Mouse (Mus musculus): ENCODE data around the gene Arid4a. TPM values are rescaled to one million over a fixed set of nuclear protein-coding genes. Genes with fewer than 3 reads are reported as not detected.
"Not testable (repeated sequence)": the region's sequence is repeated elsewhere in the genome, so short reads cannot be mapped to it uniquely, and the experiment has no call there.

The Arid4a gene
- total RNA-seq, 2 experiments from 2014 or later = 6.8 to 7.8 TPM

DNA sequence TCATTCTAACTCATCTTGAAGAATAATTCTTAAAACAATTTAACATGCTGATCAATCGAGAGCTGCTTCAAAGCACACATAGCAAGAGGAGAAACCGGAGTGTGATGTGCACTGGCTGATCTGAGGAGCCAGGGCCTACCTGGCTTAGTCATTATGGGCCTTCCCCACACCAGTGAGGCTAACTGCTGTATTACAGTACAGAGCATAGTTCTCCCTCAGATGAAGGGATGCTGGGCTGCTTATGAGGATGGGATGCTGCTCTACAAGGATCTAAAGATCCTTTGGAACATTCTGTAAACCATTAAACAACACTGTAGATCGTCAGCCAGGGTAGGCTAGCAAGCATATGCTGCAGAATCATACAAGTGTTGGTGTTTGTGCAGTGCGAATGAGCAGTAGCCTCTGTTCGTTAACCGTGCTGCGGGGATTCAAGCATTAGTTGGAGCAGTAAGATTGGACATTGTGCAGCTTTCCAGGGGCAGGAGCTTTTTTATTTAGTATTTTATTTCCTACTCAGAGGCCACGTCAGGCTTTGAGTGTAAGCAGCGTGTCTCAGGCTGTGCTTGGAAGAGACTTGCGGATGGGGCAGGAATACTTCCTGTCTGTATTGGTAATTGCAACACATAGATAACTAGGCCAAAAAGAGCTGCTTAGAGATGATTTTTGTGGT lies 33.9 kb downstream of the Arid4a start:
- DNase-seq = no peak
- intact Hi-C loops (cut with DNase I) = loop anchor here (2.0 kb wide), 1 partner anchor 81 kb away; no protein-coding TSS in a partner anchor

- intact Hi-C loops (cut with DNase I) = loop anchor here (2.0 kb wide), 1 partner anchor 82 kb away; no protein-coding TSS in a partner anchor
- DNase-seq = peak in 1 of 2 experiments; percentile 8
Measured at GRCm38 (mm10) chr12:71051079-71051478, 35.3 kb downstream of the Arid4a start.

DNA sequence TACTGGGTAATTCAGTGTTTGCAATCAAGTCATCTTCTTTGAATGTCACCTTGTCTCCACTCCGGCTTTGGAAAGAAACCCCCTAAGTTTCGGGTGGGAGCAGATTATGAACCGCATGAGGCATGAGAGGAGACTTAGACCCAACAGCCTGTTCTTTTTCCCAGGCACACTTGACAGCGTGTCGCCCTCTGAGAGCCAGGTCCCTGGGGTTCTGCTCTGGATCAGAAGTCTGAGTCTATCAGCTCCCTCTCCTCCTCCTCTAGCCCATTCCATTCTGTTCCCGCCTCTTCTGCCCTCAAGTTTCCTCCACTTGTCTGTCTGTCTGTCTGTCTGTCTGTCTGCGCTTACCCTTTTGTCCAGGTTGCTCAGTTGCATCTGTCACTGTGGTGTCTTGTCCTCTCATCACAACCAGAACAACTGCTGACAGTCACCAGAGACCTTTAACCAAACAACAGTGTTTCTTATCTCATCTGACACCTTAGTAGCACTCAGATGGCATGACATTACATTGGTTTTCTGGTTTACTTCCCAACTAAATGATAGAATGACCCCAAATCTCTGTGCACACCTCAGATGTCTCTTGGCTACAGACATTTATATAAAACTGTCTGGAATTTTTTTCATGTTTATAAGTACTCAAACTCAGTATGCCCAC lies 36.7 kb downstream of the Arid4a start:
- DNase-seq = no peak
- intact Hi-C loops (cut with DNase I) = no loop called here

- intact Hi-C loops (cut with DNase I) = no loop called here
- DNase-seq = no peak
Measured at GRCm38 (mm10) chr12:71053031-71053430, 37.2 kb downstream of the Arid4a start.

- intact Hi-C loops (cut with DNase I) = no loop called here
- DNase-seq = no peak
Measured at GRCm38 (mm10) chr12:71053486-71053885, 37.7 kb downstream of the Arid4a start.

- intact Hi-C loops (cut with DNase I) = no loop called here
- no peak for DNase-seq
Measured at GRCm38 (mm10) chr12:71055537-71055936, 39.7 kb downstream of the Arid4a start.

DNA sequence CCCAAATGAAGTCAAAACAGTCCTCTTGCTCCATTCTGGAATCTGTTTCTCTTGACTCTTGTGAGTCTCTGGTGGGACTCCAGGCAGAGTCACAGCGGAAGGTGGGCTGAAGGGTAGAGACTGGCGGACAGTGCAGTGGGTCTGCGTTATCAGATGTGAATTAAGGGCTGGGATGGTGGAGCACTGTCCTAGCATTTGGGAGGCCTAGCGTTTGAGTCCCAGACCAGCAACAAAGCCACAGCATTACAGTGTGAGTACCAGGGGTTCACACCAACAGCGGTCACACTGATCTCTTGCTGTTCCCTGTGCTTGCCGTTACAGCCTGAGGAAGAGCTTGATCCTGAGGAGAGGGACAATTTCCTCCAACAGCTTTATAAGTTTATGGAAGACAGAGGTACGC lies 44.0 kb downstream of the Arid4a start:
- intact Hi-C loops (cut with DNase I) = no loop called here
- no peak for DNase-seq

GRCm38 (mm10) chr12:71069846-71070245 lies 54.1 kb downstream of the Arid4a start:
- intact Hi-C loops (cut with DNase I) = no loop called here
- DNase-seq = no peak

GRCm38 (mm10) chr12:71072048-71072447 lies 56.3 kb downstream of the Arid4a start:
- intact Hi-C loops (cut with DNase I) = no loop called here
- no peak for DNase-seq

- no peak for DNase-seq
- intact Hi-C loops (cut with DNase I) = no loop called here
Measured at GRCm38 (mm10) chr12:71073113-71073730, 57.4 kb downstream of the Arid4a start.

- intact Hi-C loops (cut with DNase I) = no loop called here
- DNase-seq = no peak
Measured at GRCm38 (mm10) chr12:71086331-71086730, 70.5 kb downstream of the Arid4a start.

DNA sequence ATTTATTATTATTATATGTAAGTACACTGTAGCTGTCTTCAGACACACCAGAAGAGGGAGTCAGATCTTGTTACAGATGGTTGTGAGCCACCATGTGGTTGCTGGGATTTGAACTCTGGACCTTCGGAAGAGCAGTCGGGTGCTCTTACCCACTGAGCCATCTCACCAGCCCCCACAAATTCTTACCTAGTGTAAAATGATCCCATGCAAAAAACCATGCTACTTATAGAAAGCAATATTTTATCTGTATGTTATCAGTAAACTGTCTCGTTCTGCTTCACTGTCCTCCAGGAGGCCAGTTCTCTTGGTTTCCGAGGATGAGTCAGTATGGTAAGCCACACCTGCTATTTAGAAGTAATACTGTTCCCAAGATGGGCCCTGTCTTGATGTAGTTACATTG lies 88.5 kb downstream of the Arid4a start:
- intact Hi-C loops (cut with DNase I) = not testable (repeated sequence)

DNA sequence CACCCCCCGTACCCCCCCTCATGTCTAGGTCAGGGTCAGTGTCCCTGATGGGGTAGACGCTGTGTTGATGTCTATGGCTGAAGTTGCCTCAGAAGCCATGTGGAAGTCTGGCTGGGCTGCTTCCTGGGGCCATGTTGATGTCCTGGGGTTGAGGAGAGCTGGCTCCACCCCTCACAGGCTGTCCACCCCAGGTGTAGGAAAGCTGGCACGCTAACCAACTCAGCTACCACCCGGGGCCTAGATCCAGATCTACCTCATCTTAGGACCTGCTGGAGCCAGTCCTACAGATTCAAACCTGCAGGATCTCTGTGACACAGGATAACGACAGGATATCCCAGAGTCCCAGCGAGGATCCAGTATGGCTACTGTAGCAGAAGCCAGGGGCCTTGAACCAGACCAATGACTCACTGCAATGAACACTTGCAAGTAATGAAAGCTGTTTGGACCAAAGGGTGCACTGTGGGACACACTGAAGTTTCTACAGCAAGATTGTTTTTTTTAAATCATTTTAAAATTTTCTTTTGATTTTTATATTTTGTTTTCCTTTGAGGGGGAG lies 91.5 kb downstream of the Arid4a start:
- intact Hi-C loops (cut with DNase I) = no loop called here

More for the DNA sequence above, 88.5 kb downstream of the Arid4a start:
- DNase-seq = not testable (repeated sequence)

DNA sequence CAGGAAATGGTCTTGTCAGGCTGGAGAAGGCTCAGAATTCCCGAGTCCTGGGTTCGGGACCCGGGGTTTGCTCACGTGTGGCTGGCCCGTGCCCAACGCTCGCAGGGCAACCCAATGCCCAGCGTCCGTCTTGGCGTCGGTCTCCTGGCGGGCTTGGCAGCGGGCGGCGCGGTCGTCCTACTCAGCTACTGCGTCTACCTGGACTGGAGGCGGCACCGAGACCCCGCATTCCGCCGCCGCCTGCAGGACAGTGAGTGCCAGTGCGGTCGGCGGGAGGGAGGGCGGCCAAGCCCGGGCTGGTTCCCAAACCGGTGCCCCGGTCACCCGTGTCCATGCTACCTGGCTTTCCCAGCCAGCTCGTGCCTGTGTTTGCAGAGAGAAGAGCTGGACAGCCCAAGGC lies 95.5 kb downstream of the Arid4a start, which contains the start of gene Tomm20l:
Gene Tomm20l (plus strand): TSS at position 98 of the 400 bp plus-strand sequence.
- DNase-seq = no peak
- intact Hi-C loops (cut with DNase I) = no loop called here

More for the DNA sequence above, 91.5 kb downstream of the Arid4a start:
- no peak for DNase-seq

GRCm38 (mm10) chr12:71113074-71113473 lies 97.3 kb downstream of the Arid4a start:
- DNase-seq = no peak
- intact Hi-C loops (cut with DNase I) = no loop called here

GRCm38 (mm10) chr12:71113675-71114288 lies 98.0 kb downstream of the Arid4a start:
- DNase-seq = no peak
- intact Hi-C loops (cut with DNase I) = no loop called here

GRCm38 (mm10) chr12:71116411-71116810 lies 100.6 kb downstream of the Arid4a start:
- no peak for DNase-seq
- intact Hi-C loops (cut with DNase I) = no loop called here

- intact Hi-C loops (cut with DNase I) = no loop called here
Measured at GRCm38 (mm10) chr12:71122731-71123130, 106.9 kb downstream of the Arid4a start.

DNA sequence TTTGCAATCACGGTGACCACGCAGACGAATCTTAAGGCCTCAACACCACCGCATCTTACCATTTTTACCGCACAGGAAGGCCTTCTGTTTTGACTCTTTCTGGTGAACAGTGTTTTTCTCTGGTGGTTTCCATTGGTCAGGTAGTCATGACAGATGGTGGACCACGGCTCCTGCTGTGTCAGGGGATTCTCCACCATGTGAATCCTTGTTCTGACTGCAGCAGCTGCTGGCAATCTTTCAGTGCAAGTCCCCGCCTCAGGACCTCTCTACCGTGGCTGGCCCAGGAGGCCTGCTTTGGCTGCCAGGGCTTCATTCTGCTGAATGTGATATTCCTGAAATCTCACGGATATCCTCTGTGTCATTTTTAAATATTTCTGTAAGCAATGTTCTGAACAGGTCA lies 107.5 kb downstream of the Arid4a start:
- intact Hi-C loops (cut with DNase I) = no loop called here
- no peak for DNase-seq

More at GRCm38 (mm10) chr12:71122731-71123130, 106.9 kb downstream of the Arid4a start:
- no peak for DNase-seq

- intact Hi-C loops (cut with DNase I) = no loop called here
- no peak for DNase-seq
Measured at GRCm38 (mm10) chr12:71135581-71135980, 119.8 kb downstream of the Arid4a start.
